Mouse (Mus musculus) retina, postnatal 1 day (tissue): ENCODE measurements at regions not wholly inside any gene's neighbourhood (a gene's known extent, or its start where the extent isn't known, plus 50 kb on each side); places are given as distances from the start of the nearest gene placed in this dataset.
A peak's percentile ranks its signal among the peaks of the same experiment; 100 is the strongest.

Source experiments
- DNase-seq: peaks from one replicate; pipeline ENCODE4 v3.0.0-alpha.2; 2012

GRCm38 (mm10) chr19:36178828-36179251 is 58.9 kb upstream of the Ankrd1 start:
- no peak for DNase-seq

- no peak for DNase-seq
Observed at GRCm38 (mm10) chr19:36180329-36180728, 60.4 kb upstream of the Ankrd1 start.

GRCm38 (mm10) chr19:36181535-36181934 is 61.6 kb upstream of the Ankrd1 start:
- no peak for DNase-seq

DNA sequence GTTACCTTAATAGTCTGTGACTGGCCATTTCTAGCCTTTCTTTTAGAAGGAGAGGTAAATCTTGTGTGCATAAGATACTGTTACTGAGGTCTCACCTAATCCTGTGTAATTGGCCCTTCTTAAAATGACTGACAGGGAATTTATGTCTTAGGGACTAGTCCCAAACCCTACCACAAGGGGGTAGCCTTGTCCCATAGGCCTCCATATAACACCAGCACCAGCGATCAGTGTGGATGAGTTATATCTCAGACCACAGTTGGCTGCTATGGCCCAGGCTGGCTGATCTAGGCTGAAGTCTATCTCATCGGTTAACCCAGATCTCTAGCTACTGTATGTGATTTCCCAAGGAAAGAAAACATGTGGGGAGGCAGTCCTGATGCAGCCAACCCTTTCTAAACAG is 63.2 kb upstream of the Ankrd1 start:
- peak; percentile 78 for DNase-seq

GRCm38 (mm10) chr19:36189662-36190061 is 69.8 kb upstream of the Ankrd1 start:
- no peak for DNase-seq

- no peak for DNase-seq
Observed at GRCm38 (mm10) chr19:36191641-36192040, 71.7 kb upstream of the Ankrd1 start.

GRCm38 (mm10) chr19:36204269-36204668 is 84.4 kb upstream of the Ankrd1 start:
- DNase-seq = no peak

GRCm38 (mm10) chr19:36204965-36205718 is 85.2 kb upstream of the Ankrd1 start:
- no peak for DNase-seq

DNA sequence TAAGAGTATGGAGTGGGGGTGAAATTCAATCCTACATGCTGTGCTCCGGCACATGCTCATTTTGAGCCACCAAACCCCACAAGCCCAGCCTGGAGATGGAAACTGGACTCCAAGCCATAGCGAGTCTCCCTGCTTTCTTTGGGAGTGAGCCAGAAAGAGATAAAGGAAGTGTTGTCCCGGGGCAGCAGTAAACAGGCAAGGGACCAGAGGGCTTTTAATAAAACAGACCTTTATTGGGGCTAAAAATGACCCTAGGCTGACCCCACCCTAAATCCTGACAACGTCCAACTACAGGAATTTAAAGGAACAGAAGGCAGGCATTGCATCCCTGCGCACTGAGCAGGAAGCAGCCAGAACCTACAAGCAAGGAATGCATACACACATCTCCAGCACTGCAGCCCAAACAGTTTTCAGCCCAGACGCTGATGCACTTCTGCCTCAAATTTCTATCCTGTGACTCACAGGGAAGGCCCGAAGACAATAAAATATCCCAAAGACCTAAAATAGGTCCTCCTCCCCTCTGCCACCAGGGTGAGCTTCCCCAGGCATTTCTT is 87.9 kb upstream of the Ankrd1 start:
- DNase-seq = no peak

DNA sequence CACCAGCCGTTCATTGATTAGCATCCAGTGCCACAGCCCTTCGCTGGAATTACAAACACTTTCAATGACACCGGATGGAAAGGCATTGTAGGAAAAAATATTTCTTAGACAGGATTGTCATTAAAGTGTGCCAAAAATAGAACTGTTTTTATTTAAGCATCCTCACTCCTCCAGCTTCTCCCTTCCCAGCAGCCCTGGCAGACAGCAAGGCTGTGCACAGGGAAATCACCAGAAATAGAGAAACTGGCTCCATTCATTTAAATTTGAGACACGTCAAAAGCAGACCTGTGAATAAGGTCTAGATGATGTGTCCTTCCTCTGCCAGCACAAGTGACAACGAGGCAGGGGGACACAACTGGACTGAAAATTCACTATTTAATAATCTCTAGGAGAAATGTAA is 88.5 kb upstream of the Ankrd1 start:
- no peak for DNase-seq

- DNase-seq = no peak
Observed at GRCm38 (mm10) chr19:36213461-36213860, 93.6 kb upstream of the Ankrd1 start.

DNA sequence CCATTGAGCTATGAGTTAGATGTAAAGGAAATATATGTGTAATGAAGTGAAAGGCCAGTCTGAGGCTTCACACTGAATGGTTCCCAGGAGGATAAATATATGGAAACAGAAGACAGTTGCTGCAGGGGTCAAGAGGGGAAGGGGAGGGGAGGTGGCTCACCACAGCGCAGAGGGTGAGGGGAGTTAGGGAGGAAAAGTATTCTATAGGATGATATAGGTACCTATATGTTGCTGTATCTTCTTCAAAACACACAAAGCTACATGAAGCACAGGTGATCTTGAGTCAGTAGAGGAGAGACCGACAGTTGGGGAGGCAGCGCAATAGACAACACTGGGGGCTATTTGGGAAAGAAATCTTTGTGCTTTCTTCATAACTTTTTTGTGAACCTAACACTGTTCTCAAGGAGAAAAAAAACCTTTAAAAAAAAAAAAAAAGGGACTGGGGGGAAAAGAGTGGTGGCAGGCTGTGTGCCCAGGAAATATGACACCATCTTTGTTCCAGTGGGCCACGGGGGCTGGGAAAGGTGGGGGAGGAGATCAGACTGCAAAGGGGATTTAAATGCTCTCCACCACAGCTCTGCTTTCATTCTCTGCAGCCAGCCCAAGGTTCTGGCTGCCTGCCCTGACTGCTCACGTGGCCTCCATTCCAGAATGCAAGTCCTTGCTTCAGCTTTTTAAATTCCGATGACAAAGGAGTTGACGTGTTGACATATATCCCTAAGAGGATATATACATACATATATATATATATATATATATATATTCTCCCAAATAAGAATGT is 94.5 kb upstream of the Ankrd1 start:
- peak; percentile 42 for DNase-seq

DNA sequence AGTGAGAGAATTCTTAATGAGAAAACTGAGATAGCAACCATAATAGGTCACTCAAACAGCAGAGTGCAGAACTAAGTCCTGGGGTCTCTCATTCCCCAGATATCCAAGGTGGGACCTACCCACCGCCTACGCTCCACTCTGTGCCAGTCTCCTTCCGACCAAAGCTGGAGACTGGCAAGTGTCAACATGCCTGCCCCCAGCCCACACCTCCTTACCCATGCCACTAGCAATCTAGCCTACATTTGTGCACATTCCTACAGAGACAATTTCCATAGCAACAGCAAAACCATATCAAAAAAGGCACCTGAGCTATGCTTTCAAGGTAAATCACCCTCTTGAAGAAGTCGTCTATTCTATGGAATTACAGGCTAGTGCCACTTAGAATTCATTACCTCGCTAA is 97.3 kb upstream of the Ankrd1 start:
- DNase-seq = no peak

DNA sequence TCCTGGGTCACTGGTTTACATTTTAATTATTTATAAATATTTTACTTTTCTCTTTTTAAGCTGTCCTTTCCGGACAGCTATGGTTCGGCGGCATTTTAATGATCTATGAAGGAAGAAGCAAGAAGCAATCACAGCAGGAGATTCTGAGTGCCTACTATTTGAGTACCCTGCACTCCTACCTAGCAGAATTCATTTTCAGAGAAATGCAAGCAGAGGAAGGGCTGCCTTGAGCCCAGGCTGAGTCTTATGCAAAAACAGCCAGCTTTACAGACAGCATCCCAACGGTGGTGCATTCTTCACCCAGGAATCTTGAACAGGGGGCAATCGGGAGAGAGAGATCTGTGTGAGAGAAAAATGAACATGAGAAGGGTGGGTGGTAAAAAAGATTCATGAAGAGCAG is 97.7 kb upstream of the Ankrd1 start:
- no peak for DNase-seq

- DNase-seq = no peak
Observed at GRCm38 (mm10) chr19:36218921-36219320, 99.0 kb upstream of the Ankrd1 start.

- no peak for DNase-seq
Observed at GRCm38 (mm10) chr19:36221104-36221503, 101.2 kb upstream of the Ankrd1 start.

DNA sequence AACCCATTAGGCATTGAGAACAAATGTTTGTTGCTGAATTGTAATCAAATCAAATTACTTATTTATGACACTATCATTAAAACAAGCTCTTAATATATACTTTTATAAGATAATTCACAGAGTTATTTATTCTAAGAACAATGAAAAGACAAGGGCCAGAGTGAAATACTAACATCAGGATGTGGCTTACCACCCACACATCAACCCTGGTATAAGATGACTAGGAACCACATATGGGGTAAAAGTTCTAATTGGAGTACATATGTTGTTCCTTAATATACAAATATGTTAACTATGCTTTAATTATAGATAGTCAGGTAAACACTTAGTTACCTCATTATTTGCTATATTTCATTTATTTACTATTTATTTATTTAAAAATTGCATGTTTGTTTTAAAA is 101.7 kb upstream of the Ankrd1 start:
- no peak for DNase-seq

DNA sequence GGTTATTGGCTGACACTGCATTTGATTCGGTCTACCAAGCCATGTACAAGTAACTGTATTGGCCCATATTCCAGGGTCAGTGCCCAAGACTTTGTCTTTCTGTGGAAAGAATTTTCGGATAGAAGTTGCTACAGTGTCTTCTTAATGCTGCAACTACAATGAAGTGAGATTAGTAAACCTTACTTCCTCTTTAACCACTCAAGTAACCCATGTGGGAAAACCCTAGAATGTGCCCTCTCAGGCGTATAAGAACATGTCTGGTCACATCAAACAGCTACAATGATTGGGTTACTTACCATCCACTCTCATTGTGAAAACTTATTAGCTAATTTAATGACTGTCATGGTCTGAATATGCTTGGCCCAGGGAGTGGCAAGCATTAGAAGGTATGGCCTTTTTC is 102.3 kb upstream of the Ankrd1 start:
- no peak for DNase-seq

GRCm38 (mm10) chr19:36224518-36224917 is 104.6 kb upstream of the Ankrd1 start:
- no peak for DNase-seq

DNA sequence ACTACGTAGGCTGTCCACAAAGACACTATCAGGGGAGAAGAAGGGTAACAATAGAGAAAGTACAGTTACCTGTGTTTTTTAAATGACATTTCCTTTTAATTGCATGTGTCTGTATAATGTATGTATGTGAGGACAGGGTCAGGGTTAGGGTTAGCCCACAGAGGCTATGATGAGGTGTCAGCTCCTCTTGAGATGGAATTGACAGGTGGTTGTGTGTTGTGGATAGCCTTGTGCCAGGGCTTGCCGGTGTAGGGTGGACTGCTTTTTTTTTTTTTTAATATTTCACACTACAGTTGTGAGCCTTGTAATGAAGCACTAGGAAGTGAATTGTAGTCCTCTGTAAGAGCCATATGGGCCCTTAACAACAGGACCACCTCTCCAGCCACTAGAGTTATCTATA is 105.7 kb upstream of the Ankrd1 start:
- DNase-seq = no peak

- no peak for DNase-seq
Observed at GRCm38 (mm10) chr19:36227418-36228160, 107.7 kb upstream of the Ankrd1 start.

DNA sequence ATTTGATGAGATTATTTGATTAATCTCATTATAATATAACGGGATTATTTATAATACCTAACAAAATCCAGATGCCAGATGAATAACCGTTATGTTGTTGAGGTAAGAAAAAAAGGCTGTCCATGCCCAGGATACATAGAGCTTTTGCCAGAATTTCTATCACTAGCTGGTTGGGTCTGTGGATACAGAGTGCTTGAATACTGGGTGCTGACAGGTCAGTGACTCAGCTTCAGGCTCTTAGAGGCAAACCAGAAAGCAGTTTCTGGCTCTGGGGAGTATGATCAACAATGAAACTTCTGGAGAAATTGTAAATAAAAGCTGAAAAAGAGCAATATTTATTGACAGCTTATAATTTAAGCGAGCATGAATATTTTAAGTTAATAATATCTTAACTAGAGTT is 109.4 kb upstream of the Ankrd1 start:
- DNase-seq = no peak

DNA sequence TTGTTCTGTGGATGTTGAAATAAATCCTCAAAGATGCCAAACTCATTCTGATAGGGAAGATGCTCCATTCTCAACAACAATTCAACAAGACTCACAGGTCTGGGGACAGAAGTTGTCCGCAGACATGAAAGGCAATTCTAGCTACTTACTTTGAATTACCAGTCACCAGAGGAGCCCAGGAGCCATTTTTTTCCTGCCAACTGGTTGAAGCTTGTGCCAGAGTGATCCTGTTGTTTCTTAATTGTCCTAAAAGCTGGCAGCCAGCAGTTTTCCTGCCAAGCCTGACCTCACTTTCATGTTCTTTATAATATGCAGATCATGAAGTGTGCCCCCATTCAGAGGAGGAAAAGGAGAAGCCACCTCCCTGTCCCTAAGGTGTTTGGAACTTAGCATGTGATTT is 110.0 kb upstream of the Ankrd1 start:
- no peak for DNase-seq
